Mouse (Mus musculus) ES-E14 (cell line): Measurements from ENCODE around the gene Cldn24. TPM values are rescaled to one million over a fixed set of nuclear protein-coding genes. Genes with fewer than 3 reads are reported as not detected.

Source experiments
- DNase-seq: peaks from one replicate; pipeline ENCODE4 v3.0.0-alpha.2; 2013; ENCODE audit warnings: low read depth, low spot score
- H3K27ac ChIP-seq: 2 replicates; pipeline ENCODE4 v1.5.1; 2012; ENCODE audit warnings: low read depth, mild to moderate bottlenecking, low read length, moderate library complexity, mixed read lengths; ENCODE audit not compliant: poor library complexity, insufficient read depth, severe bottlenecking
- H3K36me3 ChIP-seq: 2 replicates; pipeline ENCODE4 v1.6.1; 2012; ENCODE audit warnings: mild to moderate bottlenecking, low read length, moderate library complexity, mixed read lengths; ENCODE audit not compliant: control insufficient read depth, poor library complexity, insufficient read depth, severe bottlenecking
- H3K4me1 ChIP-seq, 2 experiments: fragments of 150-350 bp in 1 of 2; sonication (generic) in 1 of 2; 2 replicates each; pipeline ENCODE4 v1.6.1; 2012; ENCODE audit warnings: low read length in 2 of 2, mild to moderate bottlenecking in 1 of 2, mixed read lengths in 1 of 2; ENCODE audit not compliant: control insufficient read depth in 2 of 2, insufficient read depth in 2 of 2, poor library complexity in 1 of 2
- H3K4me3 ChIP-seq, 2 experiments: fragments of 150-350 bp in 1 of 2; sonication (generic) in 1 of 2; 2 replicates each; pipeline ENCODE4 v1.5.1; 2012; ENCODE audit warnings: low read length in 2 of 2, low read depth in 1 of 2, mild to moderate bottlenecking in 1 of 2, mixed read lengths in 1 of 2; ENCODE audit not compliant: insufficient read depth in 1 of 2, poor library complexity in 1 of 2, severe bottlenecking in 1 of 2
- H3K9ac ChIP-seq: 2 replicates; pipeline ENCODE4 v1.6.1; 2012; ENCODE audit warnings: low read depth, mild to moderate bottlenecking, low read length, mixed read lengths; ENCODE audit not compliant: poor library complexity, insufficient read depth, severe bottlenecking
- H3K9me3 ChIP-seq: fragments of 150-350 bp; sonication (generic); 2 replicates; pipeline ENCODE4 v1.6.1; 2012; ENCODE audit warnings: low read depth, mild to moderate bottlenecking, low read length; ENCODE audit not compliant: control insufficient read depth, insufficient read depth
- CHD2 ChIP-seq: IDR thresholded peaks from 2 replicates; pipeline ENCODE4 v1.6.1; 2014; ENCODE audit warnings: mild to moderate bottlenecking, low read depth, low read length, inconsistent platforms
- HCFC1 ChIP-seq: IDR thresholded peaks from 2 replicates; pipeline ENCODE4 v1.6.1; 2012; ENCODE audit warnings: low read length, inconsistent platforms, borderline replicate concordance; ENCODE audit not compliant: insufficient read depth
- MAFK ChIP-seq: IDR thresholded peaks from 2 replicates; pipeline ENCODE4 v1.6.1; 2014; ENCODE audit warnings: mild to moderate bottlenecking, low read depth, low read length, inconsistent platforms; ENCODE audit not compliant: insufficient read depth
- ZC3H11A ChIP-seq: IDR thresholded peaks from 2 replicates; pipeline ENCODE4 v1.6.1; 2012; ENCODE audit warnings: low read depth, mild to moderate bottlenecking, inconsistent platforms, low read length, borderline replicate concordance
- ZNF384 ChIP-seq: IDR thresholded peaks from 2 replicates; pipeline ENCODE4 v1.6.1; 2012; ENCODE audit warnings: low read depth, low read length, inconsistent platforms
- in situ Hi-C, 2 experiments: fragments of 600-800 bp; cut with MboI; formaldehyde crosslinking; loops; one replicate each; pipeline ENCODE4 v1.15.1; 2025; ENCODE audit warnings: low sequenced_read_pairs in 2 of 2, inconsistent platforms in 1 of 2; ENCODE audit not compliant: unreplicated experiment in 2 of 2
- total RNA-seq: library from RNA; depleted of rRNA; stranded (reverse); fragments of 300-350 nt; gene quantifications from 2 replicates; pipeline ENCODE4 v1.2.3, GENCODE M21; 2012

Gene Cldn24
- total RNA-seq, 1 experiment, result not detected

GRCm38 (mm10) chr8:47847931-47848330 is 26.0 kb downstream of the Cldn24 start:
- no peaks in the 10 kb centered on the region for H3K9me3 ChIP-seq
- H3K9ac ChIP-seq, result no peak overlapping the region
- no peak for DNase-seq
- H3K36me3 ChIP-seq, result peaks cover 26% of the 10 kb centered on the region
- H3K4me3 ChIP-seq, result no peak overlapping the region
- no peak overlapping the region for H3K27ac ChIP-seq
- in situ Hi-C loops, result no loop called here
- TF ChIP-seq HCFC1 (no peak), MAFK (no peak), ZNF384 (no peak), ZC3H11A (no peak), CHD2 (no peak)
- H3K4me1 ChIP-seq, result peaks cover 0 to 4% of the 10 kb centered on the region in 2 experiments; a peak in 2 of 4 replicates

GRCm38 (mm10) chr8:47849842-47850241 is 27.9 kb downstream of the Cldn24 start:
- no peaks in the 10 kb centered on the region for H3K4me1 ChIP-seq
- TF ChIP-seq ZC3H11A (no peak), CHD2 (no peak), ZNF384 (no peak), HCFC1 (no peak), MAFK (no peak)
- H3K9ac ChIP-seq, result no peak overlapping the region
- no peak overlapping the region for H3K4me3 ChIP-seq
- H3K9me3 ChIP-seq, result no peaks in the 10 kb centered on the region
- no peak for DNase-seq
- H3K36me3 ChIP-seq, result peaks cover 26% of the 10 kb centered on the region
- in situ Hi-C loops, result no loop called here
- H3K27ac ChIP-seq, result no peak overlapping the region

GRCm38 (mm10) chr8:47851824-47852502 is 30.0 kb downstream of the Cldn24 start:
- Histone ChIP-seq H3K4me1 (no peaks in the 10 kb centered on the region), H3K27ac (no peak overlapping the region), H3K9me3 (no peaks in the 10 kb centered on the region), H3K36me3 (peaks cover 26% of the 10 kb centered on the region), H3K4me3 (no peak overlapping the region), H3K9ac (no peak overlapping the region)
- in situ Hi-C loops, result no loop called here
- DNase-seq, result no peak
- TF ChIP-seq HCFC1 (no peak), MAFK (no peak), ZNF384 (no peak), ZC3H11A (no peak), CHD2 (no peak)

- DNase-seq, result no peak
- Histone ChIP-seq H3K4me1 (no peaks in the 10 kb centered on the region), H3K36me3 (peaks cover 21% of the 10 kb centered on the region), H3K27ac (no peak overlapping the region), H3K4me3 (no peak overlapping the region), H3K9me3 (no peaks in the 10 kb centered on the region), H3K9ac (no peak overlapping the region)
- in situ Hi-C loops, result no loop called here
- TF ChIP-seq ZNF384, result no peak
- TF ChIP-seq HCFC1, result no peak
- TF ChIP-seq CHD2, result no peak
- no peak for TF ChIP-seq MAFK
- no peak for TF ChIP-seq ZC3H11A
These were observed 30.8 kb downstream of the Cldn24 start for GRCm38 (mm10) chr8:47852737-47853136.

- no peaks in the 10 kb centered on the region for H3K4me1 ChIP-seq
- TF ChIP-seq ZC3H11A (no peak), MAFK (no peak), ZNF384 (no peak), HCFC1 (no peak), CHD2 (no peak)
- no peak for DNase-seq
- in situ Hi-C loops, result no loop called here
- no peak overlapping the region for H3K27ac ChIP-seq
- no peak overlapping the region for H3K4me3 ChIP-seq
- H3K36me3 ChIP-seq, result peaks cover 19% of the 10 kb centered on the region
- H3K9ac ChIP-seq, result no peak overlapping the region
- H3K9me3 ChIP-seq, result no peaks in the 10 kb centered on the region
These were observed 31.4 kb downstream of the Cldn24 start for GRCm38 (mm10) chr8:47853356-47853755.
